Mouse (Mus musculus) CH12.LX (cell line): ENCODE results near the gene Strn.

Experiments
- CHD1 ChIP-seq: IDR thresholded peaks from 2 replicates; pipeline ENCODE4 v1.6.1; 2012; ENCODE audit warnings: low read depth, low read length, improper control_type of control experiment, inconsistent platforms
- CTCF ChIP-seq, 2 experiments: IDR thresholded peaks in 1 of 2; conservative IDR thresholded peaks in 1 of 2; 2 replicates each; pipeline ENCODE4 v1.5.1; 2011 to 2012; ENCODE audit warnings: low read depth in 2 of 2, low read length in 2 of 2, improper control_type of control experiment in 1 of 2, inconsistent platforms in 1 of 2, mild to moderate bottlenecking in 1 of 2, moderate library complexity in 1 of 2
- E2F4 ChIP-seq: IDR thresholded peaks from 2 replicates; pipeline ENCODE4 v1.6.1; 2011; ENCODE audit warnings: low read depth, low read length, improper control_type of control experiment; ENCODE audit not compliant: insufficient replicate concordance
- KAT2A ChIP-seq: IDR thresholded peaks from 2 replicates; pipeline ENCODE4 v1.6.1; 2012; ENCODE audit warnings: low read length, improper control_type of control experiment, inconsistent platforms; ENCODE audit not compliant: insufficient replicate concordance
- MAFK ChIP-seq: IDR thresholded peaks from 2 replicates; pipeline ENCODE4 v1.6.1; 2011; ENCODE audit warnings: low read length, improper control_type of control experiment; ENCODE audit not compliant: insufficient replicate concordance
- NELFE ChIP-seq: IDR thresholded peaks from 2 replicates; pipeline ENCODE4 v1.6.1; 2011; ENCODE audit warnings: low read depth, low read length, improper control_type of control experiment
- POLR2A ChIP-seq: IDR thresholded peaks from 2 replicates; pipeline ENCODE4 v1.6.1; 2011; ENCODE audit warnings: low read depth, mild to moderate bottlenecking, improper control_type of control experiment, low read length
- RAD21 ChIP-seq: IDR thresholded peaks from 2 replicates; pipeline ENCODE4 v1.6.1; 2011; ENCODE audit warnings: low read depth, mild to moderate bottlenecking, low read length, improper control_type of control experiment, moderate library complexity
- TBP ChIP-seq: conservative IDR thresholded peaks from 2 replicates; pipeline ENCODE4 v1.6.1; 2011; ENCODE audit warnings: low read depth, low read length, improper control_type of control experiment
- USF2 ChIP-seq: conservative IDR thresholded peaks from 2 replicates; pipeline ENCODE4 v1.6.1; 2011; ENCODE audit warnings: low read depth, low read length, improper control_type of control experiment
- ZMIZ1 ChIP-seq: IDR thresholded peaks from 2 replicates; pipeline ENCODE4 v1.6.1; 2012; ENCODE audit warnings: low read depth, mild to moderate bottlenecking, inconsistent platforms, low read length, improper control_type of control experiment

GRCm38 (mm10) chr17:78609191-78609855 lies 127.7 kb downstream of the Strn start:
- no peak for TF ChIP-seq MAFK
- no peak for TF ChIP-seq USF2
- TF ChIP-seq POLR2A: no peak
- no peak for TF ChIP-seq RAD21
- TF ChIP-seq KAT2A: no peak
- TF ChIP-seq E2F4: no peak
- TF ChIP-seq CTCF (conservative IDR thresholded peaks at IDR 0.05 in 1 of 2, IDR thresholded peaks at IDR 0.05 in 1 of 2; ENCODE audit: low read depth in 2 of 2, low read length in 2 of 2): no peak
- no peak for TF ChIP-seq TBP
- TF ChIP-seq CHD1: no peak
- TF ChIP-seq NELFE: no peak
- TF ChIP-seq ZMIZ1: no peak
